Mouse (Mus musculus) T-helper 1 cell (primary cell): ENCODE results near the gene Fcrl6.

ENCODE experiments used
- in situ Hi-C: fragments of 300-600 bp; cut with MboI, MseI; formaldehyde crosslinking; loops from one replicate; pipeline ENCODE4 v1.15.1; 2025; ENCODE audit warnings: high pct_unique_total_duplicates

The Fcrl6 gene

DNA sequence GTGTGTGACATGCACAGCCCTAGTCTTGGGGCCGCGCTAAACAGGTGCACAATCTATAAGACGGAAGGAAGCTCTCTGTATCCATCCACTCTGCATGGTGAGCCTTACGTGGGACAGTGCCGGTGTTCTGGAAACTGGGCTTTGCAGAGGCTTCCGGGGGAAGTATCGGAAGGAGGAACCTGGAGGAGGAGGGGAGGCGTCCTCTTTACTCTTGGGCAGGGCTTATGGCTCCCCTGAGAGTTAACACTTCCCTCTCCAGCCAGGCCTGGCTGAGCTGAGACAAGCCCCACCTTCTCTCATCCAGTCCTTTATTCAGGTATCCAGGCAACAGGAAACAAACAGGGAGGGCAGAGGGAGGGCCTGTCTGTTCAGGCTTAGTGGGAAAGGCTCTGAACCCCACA is 51.8 kb downstream of the Fcrl6 start:
- in situ Hi-C loops: loop anchor here (25.0 kb wide), 1 partner anchor 1913 kb away; the partner anchor contains the start of gene Olfml2b

DNA sequence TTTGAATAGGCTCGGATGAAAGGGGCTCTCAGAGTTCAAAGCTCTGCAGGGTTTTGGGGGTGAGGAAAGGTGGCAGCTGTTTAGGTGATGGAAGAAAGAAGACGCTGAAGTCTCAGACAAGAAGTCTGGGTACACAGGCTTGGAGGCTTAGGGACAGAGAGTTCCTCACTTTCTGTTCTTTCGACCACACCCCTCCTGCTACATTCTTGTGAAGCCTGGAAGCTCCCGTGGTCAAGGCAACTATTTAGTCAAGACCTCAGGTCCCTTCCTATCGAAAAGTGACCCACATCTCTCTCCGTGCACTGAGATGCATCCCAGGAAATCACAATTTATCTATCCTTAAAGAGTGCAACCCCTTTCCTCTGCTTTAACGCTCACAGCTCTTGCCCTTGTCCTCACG is 52.6 kb downstream of the Fcrl6 start:
- in situ Hi-C loops: loop anchor here (25.0 kb wide), 1 partner anchor 1912 kb away; the partner anchor contains the start of gene Olfml2b

DNA sequence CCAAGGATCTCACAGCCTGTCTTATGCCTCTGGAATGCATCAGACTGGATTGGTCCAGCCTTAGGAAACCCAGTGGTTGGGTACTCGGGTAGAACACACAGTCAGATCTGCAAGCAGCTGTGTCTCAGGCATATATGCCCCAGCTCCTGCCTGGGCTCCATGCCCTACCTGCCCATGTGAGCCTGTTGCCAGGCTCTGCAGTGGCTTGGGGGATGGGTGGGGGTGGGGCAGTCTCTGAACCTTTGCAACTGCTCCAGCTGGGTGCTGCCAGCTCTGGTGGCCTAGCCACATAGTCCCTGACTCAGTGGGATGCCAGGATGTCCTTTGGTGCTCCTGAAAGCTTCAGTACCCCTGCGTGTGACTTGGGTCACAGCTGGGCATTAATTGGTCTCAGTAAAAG is 53.0 kb downstream of the Fcrl6 start:
- in situ Hi-C loops: no loop called here

DNA sequence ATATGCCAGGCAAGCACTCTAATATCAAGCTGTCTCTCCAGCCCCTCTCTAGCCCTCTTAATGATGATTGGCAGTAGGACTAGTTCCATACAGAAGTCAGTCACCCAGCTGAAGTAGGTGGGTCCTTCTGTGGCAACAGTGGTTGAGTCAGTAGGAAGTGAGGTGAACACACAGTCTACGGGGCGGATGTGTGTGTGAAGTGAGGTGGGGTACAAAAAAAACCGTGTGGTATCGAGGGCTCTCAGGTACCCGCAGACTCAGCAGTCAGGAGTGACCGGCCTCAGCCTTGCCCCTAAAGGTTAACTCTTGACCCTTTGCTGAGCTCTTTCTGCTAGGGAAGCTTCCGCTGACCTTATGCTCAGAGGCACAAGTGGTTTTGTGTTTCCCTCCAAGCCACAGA is 53.9 kb downstream of the Fcrl6 start:
- in situ Hi-C loops: no loop called here
